Mouse (Mus musculus) thymus, postnatal 14 days (tissue): ENCODE data around the gene Gm4064.
"Not testable (repeated sequence)": the region's sequence is repeated elsewhere in the genome, so short reads cannot be mapped to it uniquely, and the experiment has no call there.

Experiments
- DNase-seq: peaks from one replicate; pipeline ENCODE4 v3.0.0; 2021

The Gm4064 gene

DNA sequence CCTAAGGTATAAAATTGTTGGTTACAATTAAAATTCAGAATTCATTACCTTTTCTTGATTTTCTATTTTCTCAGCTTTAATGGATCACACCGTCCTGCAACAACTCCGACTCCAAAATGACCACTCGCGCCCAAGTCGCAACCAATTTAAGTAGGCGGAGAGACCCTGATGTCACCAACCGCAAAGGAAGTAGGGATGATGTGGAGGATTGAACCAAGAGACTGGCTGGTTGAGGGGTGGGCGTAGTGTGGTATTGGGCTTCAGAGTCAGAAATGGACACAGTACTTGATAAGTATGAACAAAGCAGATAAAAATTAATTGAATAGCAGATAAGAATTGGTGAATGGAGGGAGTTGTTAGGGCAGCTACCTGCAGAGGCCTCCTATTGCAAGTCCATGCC is at the start of gene Gm4064:
Gm4064 (minus strand) TSS at position 101 of the 400 bp plus-strand sequence.
- DNase-seq: not testable (repeated sequence)

DNA sequence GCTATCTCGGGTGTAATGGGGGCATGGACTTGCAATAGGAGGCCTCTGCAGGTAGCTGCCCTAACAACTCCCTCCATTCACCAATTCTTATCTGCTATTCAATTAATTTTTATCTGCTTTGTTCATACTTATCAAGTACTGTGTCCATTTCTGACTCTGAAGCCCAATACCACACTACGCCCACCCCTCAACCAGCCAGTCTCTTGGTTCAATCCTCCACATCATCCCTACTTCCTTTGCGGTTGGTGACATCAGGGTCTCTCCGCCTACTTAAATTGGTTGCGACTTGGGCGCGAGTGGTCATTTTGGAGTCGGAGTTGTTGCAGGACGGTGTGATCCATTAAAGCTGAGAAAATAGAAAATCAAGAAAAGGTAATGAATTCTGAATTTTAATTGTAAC is 34.4 kb upstream of the Gm4064 start, which contains the start of the genes Rbmy and Gm10256:
Rbmy (plus strand) TSS at position 301 of the 400 bp plus-strand sequence.
Gm10256 (plus strand) TSS at position 320 of the 400 bp plus-strand sequence.
- DNase-seq: not testable (repeated sequence)
